Mouse (Mus musculus) spleen, postnatal 4 days (tissue): ENCODE measurements around the gene Pfdn6.
A peak's percentile ranks its signal among the peaks of the same experiment; 100 is the strongest.
"Not testable (repeated sequence)": the region's sequence is repeated elsewhere in the genome, so short reads cannot be mapped to it uniquely, and the experiment has no call there.

ENCODE experiments used
- DNase-seq, 2 experiments: peaks; one replicate each; pipeline ENCODE4 v3.0.0; 2022; ENCODE audit warnings: low spot score in 2 of 2

The Pfdn6 gene

DNA sequence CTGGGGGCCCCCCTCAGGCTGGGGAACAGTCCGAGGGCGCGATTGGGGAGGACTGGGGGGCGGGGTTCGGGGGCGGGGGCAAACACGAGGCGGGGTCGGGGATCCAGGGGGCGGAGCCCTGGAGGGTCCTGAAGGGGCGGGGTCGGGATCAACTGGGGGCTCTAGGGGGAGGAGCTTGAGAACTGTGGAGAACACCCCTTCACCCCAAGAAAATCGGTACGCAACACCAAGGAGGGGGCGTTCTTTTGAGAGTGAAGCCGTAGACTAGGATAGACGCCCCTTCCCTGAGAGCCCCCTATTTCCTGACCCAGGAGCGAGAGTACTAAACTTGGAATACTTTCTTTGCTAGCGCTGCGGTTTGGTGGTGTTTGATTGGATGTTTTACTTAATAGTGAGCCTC, 23.8 kb downstream of the Pfdn6 start:
- DNase-seq: no peak

DNA sequence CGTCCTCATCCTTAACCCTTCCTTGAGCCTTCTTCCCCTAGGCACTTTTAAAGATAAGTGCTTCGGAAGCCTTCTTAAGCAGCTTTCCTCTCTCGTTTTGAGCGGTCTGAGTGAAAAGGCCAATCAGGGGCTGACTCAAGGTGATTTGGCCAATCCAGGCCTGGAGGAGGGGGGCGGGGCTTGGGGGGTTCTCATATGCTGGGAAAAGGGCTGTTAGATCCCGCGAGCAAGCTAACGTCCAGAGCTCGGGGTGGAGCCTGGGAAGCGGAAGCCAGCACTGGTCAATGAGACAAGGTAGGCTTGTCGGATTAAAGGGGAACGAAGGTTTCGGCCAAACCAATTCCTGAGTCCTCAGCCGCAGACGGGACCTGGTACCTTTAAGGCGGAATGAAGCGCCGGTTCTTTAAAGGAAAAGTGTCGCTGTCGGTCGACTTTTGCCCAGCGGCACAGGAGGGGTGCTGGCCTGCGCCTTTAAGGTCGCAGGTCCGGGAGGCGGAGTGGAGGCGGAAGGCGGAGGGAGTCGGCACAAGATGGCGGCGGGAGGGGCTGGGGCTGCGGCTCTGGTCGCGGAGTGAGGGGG, 24.4 kb downstream of the Pfdn6 start, which contains the start of the genes Tapbp and Zbtb22:
Gene Tapbp, plus strand, starts transcription at position 229 of the 580 bp plus-strand sequence.
Gene Zbtb22, plus strand, starts transcription at position 234 of the 580 bp plus-strand sequence.
- DNase-seq: peak; percentile 92 to 95

DNA sequence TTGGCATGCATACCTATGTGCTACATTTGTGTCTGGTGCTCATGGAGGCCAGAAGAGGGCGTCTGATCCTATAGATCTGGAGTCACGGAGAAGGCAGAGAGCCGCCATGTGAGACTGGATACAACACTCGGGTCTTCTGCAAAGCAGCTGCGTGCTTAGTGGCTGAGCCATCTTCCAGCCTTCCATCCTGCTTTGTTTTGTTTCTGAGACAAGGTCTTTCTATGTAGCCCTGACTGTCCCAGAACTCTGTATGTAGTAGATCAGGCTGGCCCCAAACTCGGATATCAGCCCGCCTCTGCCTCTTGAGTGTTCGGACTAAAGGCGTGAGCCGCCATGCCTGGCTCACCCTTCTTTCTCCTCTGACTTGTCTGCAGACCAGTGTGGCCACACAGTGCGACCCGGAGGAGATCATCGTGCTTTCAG, 25.2 kb downstream of the Pfdn6 start:
- peak; percentile 16 to 65 for DNase-seq

DNA sequence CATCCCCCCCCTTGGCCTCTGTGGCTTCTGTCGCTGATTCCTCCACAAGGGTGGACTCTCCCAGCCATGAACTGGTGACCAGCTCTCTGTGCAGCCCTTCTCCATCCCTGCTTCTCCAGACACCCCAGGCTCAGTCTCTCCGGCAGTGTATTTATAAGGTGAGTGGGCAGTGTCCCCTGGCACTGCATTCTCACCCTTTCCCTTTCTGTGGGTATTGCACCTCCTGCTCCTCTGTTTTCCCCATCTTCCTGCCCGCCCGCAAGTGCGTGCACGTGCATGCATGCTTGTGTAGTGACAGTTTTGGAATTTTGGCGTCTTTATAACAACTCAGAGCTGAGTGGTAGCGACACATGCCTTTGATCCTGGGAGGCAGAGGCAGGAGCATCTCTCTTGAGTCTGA, 26.2 kb downstream of the Pfdn6 start:
- DNase-seq: no peak

DNA sequence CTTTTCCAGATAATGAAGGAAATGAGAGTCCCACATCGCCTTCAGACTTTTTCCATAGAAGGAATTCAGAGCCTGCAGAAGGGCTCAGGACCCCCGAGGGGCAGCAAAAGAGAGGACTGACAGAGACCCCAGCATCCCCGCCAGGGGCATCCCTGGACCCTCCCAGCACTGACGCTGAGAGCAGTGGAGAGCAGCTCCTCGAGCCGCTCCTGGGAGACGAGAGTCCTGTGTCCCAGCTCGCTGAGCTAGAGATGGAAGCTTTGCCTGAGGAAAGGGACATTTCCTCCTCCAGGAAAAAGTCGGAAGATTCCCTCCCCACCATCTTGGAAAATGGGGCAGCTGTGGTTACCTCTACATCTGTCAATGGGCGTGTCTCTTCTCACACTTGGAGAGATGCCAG, 26.9 kb downstream of the Pfdn6 start:
- DNase-seq: no peak

DNA sequence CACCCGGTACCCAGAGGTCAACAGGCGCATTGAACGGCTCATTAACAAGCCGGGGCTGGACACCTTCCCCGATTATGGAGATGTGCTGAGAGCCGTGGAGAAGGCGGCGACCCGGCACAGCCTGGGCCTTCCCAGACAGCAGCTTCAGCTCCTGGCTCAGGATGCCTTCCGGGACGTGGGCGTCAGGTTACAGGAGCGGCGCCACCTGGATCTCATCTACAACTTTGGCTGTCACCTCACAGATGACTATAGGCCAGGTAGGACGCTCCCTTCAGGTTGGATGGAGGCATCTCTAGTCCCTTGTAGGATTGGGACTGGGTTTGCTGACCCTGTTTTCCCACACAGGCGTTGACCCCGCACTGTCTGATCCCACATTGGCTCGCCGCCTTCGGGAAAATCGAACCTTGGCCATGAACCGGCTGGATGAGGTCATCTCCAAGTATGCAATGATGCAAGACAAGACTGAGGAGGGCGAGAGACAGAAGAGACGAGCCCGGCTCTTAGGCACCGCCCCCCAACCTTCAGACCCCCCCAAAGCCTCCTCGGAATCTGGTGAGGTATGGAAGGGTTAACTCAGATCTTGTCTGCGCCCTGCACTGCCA, 28.2 kb downstream of the Pfdn6 start:
- DNase-seq: no peak

DNA sequence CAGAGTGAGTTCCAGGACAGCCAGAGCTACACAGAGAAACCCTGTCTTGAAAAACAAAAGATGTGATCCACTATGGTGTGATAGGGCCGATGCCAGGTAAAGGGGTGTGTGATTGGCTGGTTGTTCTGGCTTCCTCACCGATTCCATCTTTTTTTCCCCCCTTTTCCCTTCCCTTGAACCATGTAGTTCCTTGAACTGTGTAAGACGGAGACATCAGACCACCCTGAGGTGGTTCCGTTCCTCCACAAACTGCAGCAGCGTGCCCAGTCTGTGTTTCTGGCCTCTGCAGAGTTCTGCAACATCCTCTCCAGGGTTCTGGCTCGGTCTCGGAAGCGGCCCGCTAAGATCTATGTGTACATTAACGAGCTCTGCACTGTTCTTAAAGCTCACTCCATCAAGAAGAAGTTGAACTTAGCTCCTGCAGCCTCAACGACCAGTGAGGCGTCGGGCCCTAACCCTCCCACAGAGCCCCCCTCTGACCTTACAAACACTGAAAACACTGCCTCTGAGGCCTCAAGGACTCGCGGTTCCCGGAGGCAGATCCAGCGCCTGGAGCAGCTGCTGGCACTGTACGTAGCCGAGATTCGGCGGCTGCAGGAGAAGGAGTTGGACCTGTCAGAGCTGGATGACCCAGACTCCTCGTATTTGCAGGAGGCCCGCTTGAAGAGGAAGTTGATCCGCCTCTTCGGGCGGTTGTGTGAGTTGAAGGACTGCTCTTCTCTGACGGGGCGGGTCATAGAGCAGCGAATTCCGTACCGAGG, 28.9 kb downstream of the Pfdn6 start:
- no peak for DNase-seq

DNA sequence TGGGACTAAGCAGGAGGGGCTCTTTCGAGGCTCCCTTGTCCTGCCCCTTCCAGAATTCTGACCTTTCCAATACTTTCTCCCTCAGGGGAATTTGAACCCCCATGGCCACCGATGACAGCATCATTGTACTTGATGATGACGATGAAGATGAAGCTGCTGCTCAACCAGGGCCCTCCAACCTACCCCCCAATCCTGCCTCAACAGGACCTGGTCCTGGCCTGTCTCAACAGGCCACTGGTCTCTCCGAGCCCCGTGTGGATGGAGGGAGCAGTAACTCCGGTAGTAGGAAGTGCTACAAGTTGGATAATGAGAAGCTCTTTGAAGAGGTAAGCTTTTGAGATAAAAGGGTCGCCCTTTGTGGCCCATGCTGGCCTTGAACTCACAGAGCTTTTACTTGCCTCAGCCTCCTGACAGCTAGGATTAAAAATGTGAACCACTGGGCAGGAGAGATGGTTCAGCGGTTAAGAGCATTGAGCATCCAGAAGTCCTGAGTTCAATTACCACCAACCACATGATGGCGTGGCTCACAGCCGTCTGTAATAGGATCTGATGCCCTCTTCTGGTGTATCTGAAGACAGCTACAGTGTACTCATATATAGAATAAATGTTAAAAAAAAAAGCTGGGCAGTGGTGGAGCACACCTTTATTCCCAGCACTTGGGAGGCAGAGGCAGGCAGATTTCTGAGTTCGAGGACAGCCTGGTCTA, 29.6 kb downstream of the Pfdn6 start:
- DNase-seq: no peak

DNA sequence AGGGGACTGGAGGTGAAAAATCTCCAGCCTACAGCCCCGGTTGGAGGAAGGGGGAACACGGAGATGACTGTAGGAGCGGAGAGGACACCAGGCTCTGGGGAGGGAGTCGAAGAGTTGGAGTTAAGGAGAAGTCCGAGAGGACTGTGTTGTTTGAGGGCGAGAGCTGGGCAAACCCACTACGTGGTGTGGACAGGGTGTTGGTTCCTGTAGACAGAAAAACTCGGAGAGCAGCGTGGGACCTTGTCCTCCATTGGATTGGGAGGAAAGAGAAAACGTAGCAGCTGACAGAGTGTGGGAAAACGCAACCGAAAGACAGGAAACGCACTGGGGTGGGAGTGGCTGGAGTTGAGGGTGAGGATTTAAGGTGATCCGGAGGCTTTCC, 30.3 kb downstream of the Pfdn6 start:
- DNase-seq: no peak

DNA sequence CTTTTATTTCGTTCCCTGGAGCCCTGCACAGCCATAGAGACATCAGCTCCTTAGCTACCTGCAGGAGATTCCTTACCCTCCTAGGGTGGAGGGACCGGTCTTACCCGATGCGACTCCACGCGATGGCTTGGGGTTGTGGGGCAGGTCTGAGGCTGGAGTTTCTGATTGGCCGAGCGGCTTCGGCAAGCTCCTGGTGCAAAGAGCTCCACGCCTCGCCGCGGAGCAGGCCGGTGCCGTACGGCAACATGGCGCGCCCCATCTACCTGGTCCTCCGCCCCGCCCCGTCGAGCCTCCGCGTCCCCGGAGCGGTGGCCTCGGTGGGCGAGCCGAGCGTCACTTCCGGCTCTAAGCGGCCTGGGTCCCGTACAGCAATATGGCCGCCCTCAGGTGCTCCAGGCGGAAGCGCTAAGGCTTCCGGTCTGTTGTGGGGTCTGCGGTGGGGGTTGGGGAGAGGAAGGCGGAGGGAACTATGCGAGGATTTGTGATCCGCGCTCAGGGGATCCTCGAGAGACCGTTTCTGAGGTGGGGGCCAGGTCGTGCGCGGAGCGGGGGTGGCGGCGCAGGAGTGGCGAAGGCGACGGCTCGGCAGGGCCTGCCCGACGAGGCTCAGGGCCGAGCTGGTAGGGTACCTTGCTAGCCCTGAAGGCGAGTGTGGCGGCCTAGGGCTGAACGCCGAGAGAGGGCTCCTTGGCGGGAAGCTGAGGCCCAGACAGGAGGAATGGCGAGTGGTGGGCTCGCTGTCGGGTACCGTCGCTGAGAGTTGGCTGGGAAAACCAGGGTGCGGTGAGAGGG, 30.9 kb downstream of the Pfdn6 start, which contains the start of gene Daxx:
Gene Daxx, plus strand, starts transcription at position 338 of the 792 bp plus-strand sequence.
- peak; percentile 99 for DNase-seq

DNA sequence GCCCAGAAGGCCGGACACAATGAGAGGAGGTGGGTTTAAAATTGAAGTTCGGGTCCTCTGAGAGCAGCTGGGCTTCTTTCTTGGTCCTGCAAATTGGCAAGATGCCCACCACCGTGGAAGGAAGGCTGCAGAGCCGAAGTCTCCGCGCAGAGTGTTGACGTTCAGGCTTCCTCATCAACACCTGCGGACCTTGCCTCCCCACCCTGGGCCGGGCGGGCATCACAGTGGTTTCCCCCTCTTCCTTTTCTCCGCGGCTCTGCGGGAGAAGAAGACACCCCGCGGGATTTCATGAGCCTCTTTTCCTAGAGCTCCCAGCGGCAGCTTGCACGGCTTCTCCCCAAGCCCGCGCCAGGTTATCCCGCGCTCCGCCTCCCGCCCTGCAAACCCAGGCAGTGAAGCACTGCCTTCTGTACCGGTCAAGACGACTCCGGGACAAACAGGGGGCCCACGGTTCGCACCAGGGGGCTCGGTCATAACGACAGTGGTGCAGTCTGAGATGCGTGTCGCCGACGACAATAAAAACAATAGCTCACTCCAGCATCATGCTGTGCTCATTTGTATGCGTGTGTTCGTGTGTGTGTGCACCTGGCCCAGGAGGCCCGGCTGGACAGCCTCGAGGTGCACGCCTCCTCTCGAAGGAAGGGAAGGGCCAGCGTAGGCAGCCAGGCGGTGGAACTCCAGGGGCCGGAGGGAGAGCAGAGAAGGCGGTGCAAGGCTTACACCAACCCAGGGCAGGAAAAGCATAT, 31.6 kb downstream of the Pfdn6 start:
- DNase-seq: peak; percentile 56 to 83

DNA sequence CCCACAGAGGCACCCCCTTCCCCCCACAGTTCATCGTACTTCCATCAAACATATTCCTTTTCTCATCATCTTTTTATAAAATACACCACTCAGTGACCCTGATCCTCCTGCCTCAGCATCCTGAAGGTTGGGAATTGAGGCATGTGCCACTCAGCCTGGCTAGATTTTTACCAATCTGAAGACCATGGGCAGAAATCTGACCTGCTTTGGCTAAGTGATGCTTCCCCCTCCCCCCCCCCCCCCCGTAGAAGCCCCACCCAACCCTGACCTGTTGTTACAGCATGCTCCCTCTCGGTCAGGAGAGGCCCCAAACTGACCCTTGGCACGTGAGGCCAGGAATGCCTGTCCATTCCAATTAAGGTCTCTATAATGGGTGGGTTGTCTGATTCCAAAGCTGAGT, 35.3 kb downstream of the Pfdn6 start, which contains the start of gene Platr17:
Gene Platr17, plus strand, starts transcription at position 301 of the 400 bp plus-strand sequence.
- DNase-seq: not testable (repeated sequence)

DNA sequence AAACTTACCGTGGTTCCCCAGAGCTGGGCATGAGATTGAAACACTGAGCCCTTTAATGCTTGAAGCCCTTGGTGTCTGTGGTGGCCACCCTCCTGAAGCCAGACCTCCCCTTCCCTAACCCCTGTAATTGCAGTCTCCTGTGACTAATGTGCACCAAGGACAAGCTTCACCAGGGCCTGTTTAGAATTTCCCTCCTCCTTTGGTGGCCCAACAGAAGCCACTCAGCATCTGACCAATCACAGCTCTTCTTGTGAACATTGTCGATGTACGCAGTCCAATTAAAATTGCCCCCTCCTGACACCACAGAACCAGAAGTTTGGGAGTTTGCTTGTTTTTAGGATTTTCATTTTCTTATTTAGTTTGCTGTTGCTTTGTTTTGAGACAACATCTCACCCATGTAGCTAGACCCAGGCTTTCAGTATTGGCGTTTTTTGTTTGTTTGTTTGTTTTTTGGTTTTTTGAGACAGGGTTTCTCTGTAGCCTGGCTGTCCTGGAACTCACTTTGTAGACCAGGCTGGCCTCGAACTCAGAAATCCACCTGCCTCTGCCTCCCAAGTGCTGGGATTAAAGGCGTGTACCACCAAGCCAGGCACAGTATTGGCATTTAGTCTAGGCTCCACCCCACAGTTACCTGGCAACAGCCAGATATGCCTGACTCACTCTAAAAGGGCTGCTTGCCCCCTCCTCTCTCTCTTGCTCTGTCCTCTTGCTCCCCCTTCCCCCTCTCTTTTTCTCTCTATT, 36.1 kb downstream of the Pfdn6 start:
- DNase-seq: not testable (repeated sequence)

DNA sequence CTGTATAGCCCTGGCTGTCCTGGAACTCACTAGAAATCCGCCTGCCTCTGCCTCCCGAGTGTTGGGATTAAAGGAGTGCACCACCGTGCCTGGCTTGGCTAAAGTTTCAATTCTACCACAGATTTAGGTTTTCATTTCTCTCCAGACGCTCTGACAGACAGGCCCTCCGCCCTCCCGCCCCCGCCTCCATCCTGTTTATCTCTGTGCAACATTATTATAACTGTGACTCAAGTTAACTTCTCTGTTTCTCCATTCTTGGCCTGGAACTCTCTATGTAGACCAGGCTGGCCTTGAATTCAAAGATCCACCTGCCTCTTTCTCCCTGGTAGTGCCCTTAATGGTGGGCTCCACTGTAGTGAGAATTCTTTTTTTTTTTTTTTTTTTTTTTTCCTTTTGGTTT, 37.7 kb downstream of the Pfdn6 start:
- DNase-seq: no peak

DNA sequence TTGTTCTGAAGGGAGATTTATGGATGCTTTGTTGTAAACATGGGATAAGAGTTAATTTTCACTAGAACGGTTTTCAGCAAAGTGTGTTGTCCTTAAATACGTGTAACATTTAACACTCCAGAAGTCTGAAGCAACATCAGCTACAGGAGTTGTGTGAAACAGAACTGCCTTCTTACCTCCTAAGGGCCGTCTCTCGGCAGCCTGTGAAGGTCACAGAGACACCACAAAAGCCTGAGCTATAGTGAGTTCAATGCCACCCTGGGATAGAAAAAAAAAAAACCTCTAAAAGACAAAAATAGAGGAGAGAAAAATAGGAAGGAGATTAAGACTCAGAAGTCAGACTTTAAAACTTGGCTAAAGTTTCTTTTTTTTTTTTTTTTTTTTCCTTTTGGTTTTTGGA, 38.1 kb downstream of the Pfdn6 start:
- no peak for DNase-seq

DNA sequence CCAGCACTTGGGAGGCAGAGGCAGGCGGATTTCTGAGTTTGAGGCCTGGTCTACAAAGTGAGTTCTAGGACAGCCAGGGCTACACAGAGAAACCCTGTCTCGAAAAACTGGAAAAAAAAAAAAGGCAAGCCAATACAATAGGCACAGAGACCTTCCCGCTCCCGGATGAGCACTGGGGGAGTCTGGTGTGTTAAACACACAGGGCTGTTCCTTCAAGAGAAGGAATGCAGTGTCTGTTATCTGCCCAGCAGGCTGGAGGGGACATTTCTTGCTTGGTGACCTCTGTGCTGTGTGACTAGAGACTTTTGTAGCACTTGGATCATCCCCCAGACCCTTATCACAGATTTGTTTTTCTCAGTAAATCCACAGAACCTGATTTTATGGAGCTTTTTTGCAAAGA, 38.5 kb downstream of the Pfdn6 start:
- no peak for DNase-seq

DNA sequence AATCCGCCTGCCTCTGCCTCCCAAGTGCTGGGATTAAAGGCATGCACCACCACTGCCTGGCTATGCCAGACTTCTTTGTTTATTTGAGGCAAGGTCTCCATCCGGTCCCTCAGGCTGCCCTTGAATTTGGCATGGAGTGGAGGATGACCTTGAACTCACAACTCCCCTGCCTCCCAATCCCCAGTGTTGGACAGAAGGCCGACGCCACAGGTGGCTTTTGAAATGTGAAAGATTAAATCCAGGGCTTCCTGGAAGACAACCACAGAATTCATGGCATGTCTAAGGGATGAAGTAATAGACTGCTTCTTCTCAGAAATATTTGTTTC, 39.2 kb downstream of the Pfdn6 start:
- no peak for DNase-seq

DNA sequence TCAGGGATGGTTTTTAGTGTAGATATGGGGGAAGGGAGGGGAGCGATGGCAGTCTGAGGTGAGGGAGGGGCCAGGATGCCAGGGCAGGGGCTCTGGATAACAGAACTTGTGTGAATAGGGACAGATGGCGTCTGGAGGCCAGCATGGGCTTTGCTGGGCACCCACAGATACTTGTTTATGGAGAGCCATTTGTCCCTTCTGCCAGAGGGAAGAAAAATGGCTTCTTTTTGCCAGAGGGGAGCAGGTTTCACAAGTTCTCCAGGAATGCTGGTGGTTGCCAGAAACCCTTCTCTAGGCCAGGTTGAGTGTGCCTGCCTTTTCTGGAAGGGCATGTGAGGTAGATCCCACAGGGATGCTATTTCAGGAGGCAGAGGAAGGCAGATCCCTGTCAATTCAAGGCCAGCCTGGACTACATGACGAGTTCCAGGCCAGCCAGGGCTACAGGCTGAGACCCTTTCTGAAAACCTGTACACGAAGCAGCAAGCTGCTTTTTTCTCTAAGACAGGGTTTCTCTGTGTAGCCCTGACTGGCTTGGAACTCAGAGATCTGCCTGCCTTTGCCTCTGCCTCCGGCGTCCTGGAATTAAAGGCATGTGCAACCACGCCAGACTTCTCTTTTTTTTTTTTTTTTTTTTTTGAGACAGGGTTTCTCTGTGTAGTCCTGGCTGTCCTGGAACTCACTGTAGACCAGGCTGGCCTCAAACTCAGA, 39.7 kb downstream of the Pfdn6 start:
- DNase-seq: no peak

DNA sequence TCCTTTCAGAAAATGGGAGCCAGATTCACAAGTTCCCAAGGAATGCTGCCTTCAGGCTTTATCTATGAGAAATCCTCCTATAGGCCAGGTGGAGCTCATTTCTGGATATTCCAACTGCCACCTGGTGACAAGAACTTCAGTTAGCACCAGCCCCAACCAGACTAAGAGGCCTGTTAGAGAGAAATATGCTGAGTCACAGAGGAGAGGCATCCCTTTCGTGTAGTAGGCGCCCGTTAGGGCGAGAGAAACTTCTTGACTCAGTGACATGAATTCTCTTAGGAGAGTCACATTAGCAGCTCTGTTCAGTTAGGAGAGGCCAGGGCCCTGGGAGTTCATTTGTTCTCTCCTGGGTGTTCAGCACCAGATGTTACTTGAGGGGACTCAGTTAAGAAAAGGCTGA, 40.5 kb downstream of the Pfdn6 start:
- no peak for DNase-seq
